Mouse (Mus musculus) olfactory bulb, adult 2 months (tissue): ENCODE data around the gene Cnn2.

ENCODE experiments used
- CTCF ChIP-seq: fragments of 200-500 bp; IDR thresholded peaks from 2 replicates; pipeline ENCODE4 v1.5.1; 2012; ENCODE audit warnings: low read depth, mild to moderate bottlenecking, low read length, moderate library complexity; ENCODE audit not compliant: insufficient read depth
- POLR2A ChIP-seq: fragments of 200-500 bp; IDR thresholded peaks from 2 replicates; pipeline ENCODE4 v1.6.1; 2012; ENCODE audit warnings: mild to moderate bottlenecking, low read depth, low read length, moderate library complexity; ENCODE audit not compliant: insufficient read depth

GRCm38 (mm10) chr10:79978061-79978460 lies 10.3 kb upstream of the Cnn2 start:
- TF ChIP-seq CTCF (no peak), POLR2A (no peak)
